Mouse (Mus musculus) layer of hippocampus, adult 2 months (tissue): Measurements from ENCODE around the gene Tpst1. TPM values are rescaled to one million over a fixed set of nuclear protein-coding genes. Genes with fewer than 3 reads are reported as not detected.

Source experiments
- DNase-seq, 2 experiments: peaks; one replicate each; pipeline ENCODE4 v3.0.0; 2022; ENCODE audit warnings: low spot score in 2 of 2
- H3K27ac ChIP-seq: fragments of 200-600 bp; 2 replicates; pipeline ENCODE4 v1.8.1; 2022
- H3K4me3 ChIP-seq: fragments of 200-600 bp; 2 replicates; pipeline ENCODE4 v1.8.1; 2022; ENCODE audit warnings: mild to moderate bottlenecking
- CTCF ChIP-seq: fragments of 200-600 bp; conservative IDR thresholded peaks from 2 replicates; pipeline ENCODE4 v1.8.1; 2022; ENCODE audit warnings: antibody characterized with exemption, mild to moderate bottlenecking, moderate library complexity
- total RNA-seq, 2 experiments: library from RNA; stranded (reverse); gene quantifications; 2 replicates each; pipeline ENCODE4 v1.2.3; 2021

The Tpst1 gene
- total RNA-seq, 2 experiments from 2014 or later = 48.7 to 49.1 TPM

- Histone ChIP-seq H3K27ac (no peak overlapping the region), H3K4me3 (peak overlapping the region; percentile 83)
- no peak for TF ChIP-seq CTCF
- DNase-seq = no peak
These were observed 99.9 kb downstream of the Tpst1 start for GRCm38 (mm10) chr5:130173012-130173411.

GRCm38 (mm10) chr5:130177871-130178270 lies 104.7 kb downstream of the Tpst1 start:
- DNase-seq = no peak
- H3K4me3 ChIP-seq = no peak overlapping the region
- no peak overlapping the region for H3K27ac ChIP-seq
- TF ChIP-seq CTCF = no peak

DNA sequence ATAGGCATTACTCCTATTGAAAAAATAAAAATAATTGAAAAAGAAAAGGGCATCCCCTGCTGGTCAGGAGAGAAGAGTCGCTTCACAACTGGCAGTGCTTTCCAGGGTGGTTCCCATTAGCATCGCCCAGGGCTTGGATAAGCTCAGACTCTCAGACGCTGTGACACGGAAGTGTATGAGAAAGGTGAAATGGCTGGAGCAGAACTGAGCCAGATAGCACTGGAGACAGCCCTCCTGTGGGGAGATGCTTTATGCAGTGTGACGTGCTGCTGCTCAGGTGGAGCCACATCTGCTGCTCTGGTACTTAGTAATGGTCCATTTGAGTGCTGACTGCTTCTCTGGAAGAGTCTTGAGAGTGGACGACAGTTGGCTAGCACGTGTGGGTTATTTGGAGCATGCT lies 107.2 kb downstream of the Tpst1 start:
- no peak overlapping the region for H3K4me3 ChIP-seq
- DNase-seq = no peak
- peak; percentile 25 for TF ChIP-seq CTCF
- H3K27ac ChIP-seq = no peak overlapping the region

- no peak overlapping the region for H3K27ac ChIP-seq
- no peak for DNase-seq
- no peak overlapping the region for H3K4me3 ChIP-seq
- no peak for TF ChIP-seq CTCF
These were observed 108.8 kb downstream of the Tpst1 start for GRCm38 (mm10) chr5:130181740-130182540.

DNA sequence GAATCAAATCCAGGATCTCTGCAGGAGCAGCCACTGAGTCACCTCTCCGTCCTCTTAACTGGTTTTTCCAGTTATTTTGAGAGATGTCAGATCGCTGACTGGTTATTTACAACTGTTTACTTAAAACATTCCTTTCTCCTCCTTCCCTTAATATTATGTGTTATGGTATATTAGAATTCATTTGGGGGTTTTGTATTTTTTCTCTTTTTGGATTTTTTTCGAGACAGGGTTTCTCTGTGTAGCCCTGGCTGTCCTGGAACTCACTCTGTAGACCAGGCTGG lies 109.4 kb downstream of the Tpst1 start:
- H3K4me3 ChIP-seq = no peak overlapping the region
- no peak for TF ChIP-seq CTCF
- H3K27ac ChIP-seq = no peak overlapping the region
- DNase-seq = no peak

DNA sequence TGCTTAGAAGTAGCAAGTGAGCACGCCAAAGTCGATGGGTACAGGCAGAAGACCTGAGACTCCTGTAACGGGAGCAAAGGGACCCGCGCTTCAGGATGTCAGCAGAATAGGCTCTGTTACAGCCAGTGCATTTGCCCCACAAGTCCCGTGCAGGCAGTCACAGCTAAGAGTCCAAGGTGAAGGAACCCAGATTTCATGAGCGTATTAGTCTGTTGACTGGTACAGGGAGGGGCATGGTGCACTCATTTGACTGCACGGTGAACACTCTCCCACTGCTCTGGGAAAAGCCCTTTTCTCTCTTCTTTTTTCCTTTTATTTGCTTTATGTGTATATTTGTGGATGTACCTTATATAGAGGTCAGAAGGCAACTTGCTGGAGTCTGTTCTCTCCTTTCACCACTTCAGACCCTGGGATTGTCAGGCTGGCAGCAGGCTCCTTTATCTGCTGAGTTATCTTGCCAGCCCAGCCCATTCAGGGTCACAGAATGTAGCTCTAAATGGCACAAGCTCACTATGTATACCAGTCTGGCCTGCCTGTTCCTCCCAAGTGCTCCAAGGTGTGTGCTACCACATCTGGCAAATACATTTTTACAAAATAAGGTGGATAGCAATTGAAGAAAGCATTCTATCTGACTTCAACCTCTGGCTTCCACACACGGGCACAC lies 111.2 kb downstream of the Tpst1 start:
- no peak for DNase-seq
- H3K4me3 ChIP-seq = no peak overlapping the region
- TF ChIP-seq CTCF = no peak
- no peak overlapping the region for H3K27ac ChIP-seq

DNA sequence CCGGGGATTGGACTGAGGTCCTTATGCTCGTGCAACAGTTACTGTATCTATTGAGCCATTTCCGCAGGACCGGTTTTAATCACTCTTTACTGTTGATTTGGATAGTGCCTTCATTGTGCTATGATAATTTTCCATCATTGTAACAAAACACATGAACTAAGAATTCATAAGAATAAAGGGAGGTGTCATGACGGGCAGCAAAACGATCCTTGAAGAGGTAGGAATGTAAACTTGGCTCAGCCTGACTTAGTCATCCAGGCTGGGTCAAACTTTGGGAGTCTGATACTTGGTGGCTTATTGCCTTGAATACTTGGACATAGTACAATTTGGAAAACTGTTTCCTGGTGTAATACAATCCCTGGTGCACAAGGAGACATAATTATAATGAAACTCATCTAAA lies 112.2 kb downstream of the Tpst1 start:
- no peak overlapping the region for H3K4me3 ChIP-seq
- no peak for TF ChIP-seq CTCF
- H3K27ac ChIP-seq = no peak overlapping the region
- DNase-seq = no peak

Other genes with a start within 250 kb of the Tpst1 start
- 10 to 100 TPM; 15.2 to 22.3 TPM for gene Sumf2, start 226.3 kb upstream of the Tpst1 start, total RNA-seq
- 100 to 1,000 TPM; 431 to 461 TPM for gene Chchd2, start 185.9 kb upstream of the Tpst1 start, total RNA-seq
- gene Zbed5, start 177.6 kb upstream of the Tpst1 start, total RNA-seq = 1 to 10 TPM; 5.1 to 6.2 TPM
- 10 to 100 TPM; 21.6 to 24.3 TPM for gene Phkg1, start 174.8 kb upstream of the Tpst1 start, total RNA-seq
- gene Nupr1l, start 164.8 kb upstream of the Tpst1 start, total RNA-seq = 1 to 10 TPM; 1.4 to 2.8 TPM
- gene Vkorc1l1, start 131.4 kb upstream of the Tpst1 start, total RNA-seq = 10 to 100 TPM; 42.2 to 44.0 TPM
- 10 to 100 TPM; 10.9 to 11.4 TPM for gene Gusb, start 70.3 kb upstream of the Tpst1 start, total RNA-seq
- 10 to 100 TPM; 18.2 to 27.3 TPM for gene Asl, start 44.1 kb upstream of the Tpst1 start, total RNA-seq
- gene Crcp, start 44.0 kb upstream of the Tpst1 start, total RNA-seq = 10 to 100 TPM; 35.6 to 35.7 TPM
- gene Kctd7, start 71.5 kb downstream of the Tpst1 start, total RNA-seq = 10 to 100 TPM; 10.3 to 12.8 TPM
- gene Rabgef1, start 98.5 kb downstream of the Tpst1 start, total RNA-seq = 10 to 100 TPM; 48.8 to 51.1 TPM
- gene Tmem248, start 143.8 kb downstream of the Tpst1 start, total RNA-seq = 10 to 100 TPM; 39.7 to 41.4 TPM
- 10 to 100 TPM; 76.5 to 81.9 TPM for gene Sbds, start 182.2 kb downstream of the Tpst1 start, total RNA-seq
- gene Tyw1, start 182.3 kb downstream of the Tpst1 start, total RNA-seq = 10 to 100 TPM; 16.2 to 17.7 TPM